Mouse (Mus musculus) ES-Bruce4 (cell line): ENCODE results near the gene Map2k1.

Experiments used
- CTCF ChIP-seq: IDR thresholded peaks from one replicate; pipeline ENCODE4 v1.8.1; 2011; ENCODE audit warnings: low read depth, low read length
- POLR2A ChIP-seq: IDR thresholded peaks from one replicate; pipeline ENCODE4 v1.8.1; 2011; ENCODE audit warnings: low read length; ENCODE audit not compliant: insufficient read depth

DNA sequence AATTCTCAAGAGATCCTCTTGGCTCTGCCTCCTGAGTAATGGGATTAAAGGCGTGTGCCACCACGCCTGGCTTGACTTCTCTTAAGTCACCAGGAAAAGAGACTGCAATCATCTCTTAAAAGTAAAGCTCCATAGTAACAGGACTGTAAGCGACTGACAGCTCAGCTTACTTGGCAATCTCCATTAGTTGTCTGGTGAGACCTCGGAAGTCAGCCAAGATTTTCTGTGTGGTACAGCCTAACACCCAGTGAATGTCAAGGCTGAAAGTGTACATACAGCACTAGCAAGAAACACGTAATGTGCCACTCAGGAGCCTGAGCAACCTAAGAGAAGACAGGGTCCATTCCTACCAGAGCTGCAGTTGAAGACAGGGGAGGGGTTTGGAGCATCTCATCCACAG, 93.0 kb downstream of the Map2k1 start:
- TF ChIP-seq CTCF (no peak), POLR2A (no peak)
